Mouse (Mus musculus) heart, adult 2 months (tissue): ENCODE measurements at regions not wholly inside any gene's neighbourhood (a gene's known extent, or its start where the extent isn't known, plus 50 kb on each side); places are given as distances from the start of the nearest gene placed in this dataset.
"Not testable (repeated sequence)": the region's sequence is repeated elsewhere in the genome, so short reads cannot be mapped to it uniquely, and the experiment has no call there.

Experiments used
- CTCF ChIP-seq: fragments of 200-600 bp; IDR thresholded peaks from 2 replicates; pipeline ENCODE4 v1.8.1; 2022; ENCODE audit warnings: antibody characterized with exemption, mild to moderate bottlenecking, moderate library complexity
- EP300 ChIP-seq: fragments of 200-500 bp; IDR thresholded peaks from 2 replicates; pipeline ENCODE4 v1.6.1; 2011; ENCODE audit warnings: low read depth, low read length, control low read depth; ENCODE audit not compliant: insufficient read depth
- POLR2A ChIP-seq: fragments of 200-500 bp; IDR thresholded peaks from 2 replicates; pipeline ENCODE4 v1.6.1; 2011; ENCODE audit warnings: mild to moderate bottlenecking, low read depth, low read length, control low read depth; ENCODE audit not compliant: insufficient read depth

GRCm38 (mm10) chr14:104336783-104337182 lies 131.0 kb downstream of the Pou4f1 start:
- TF ChIP-seq CTCF, POLR2A: not testable (repeated sequence)
- peak; percentile 56; the same call in 1 of the 2 replicates for TF ChIP-seq EP300
